Mouse (Mus musculus): ENCODE measurements around the gene Sema4d.
"Not testable (repeated sequence)": the region's sequence is repeated elsewhere in the genome, so short reads cannot be mapped to it uniquely, and the experiment has no call there.

Gene Sema4d

DNA sequence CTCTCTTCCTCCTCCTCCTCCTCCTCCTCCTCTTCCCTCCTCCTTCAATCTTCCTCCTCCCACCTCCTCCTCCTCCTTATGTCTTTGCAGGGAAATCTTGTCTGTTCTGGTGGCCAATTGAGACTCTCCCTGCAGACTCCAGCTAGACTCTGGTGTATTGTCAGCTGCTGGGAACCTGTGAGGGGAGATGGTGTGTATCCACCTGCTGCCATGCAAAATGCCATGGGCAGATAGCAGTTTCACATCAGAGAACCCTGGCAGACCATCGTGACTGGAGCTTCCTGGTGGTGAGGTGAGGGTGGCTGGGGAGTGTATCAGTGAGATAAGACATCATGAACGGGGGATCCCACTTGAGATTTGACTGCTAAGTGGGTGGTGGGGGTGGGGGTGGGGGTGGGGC lies 41.0 kb upstream of the Sema4d start:
- H3K9me3 ChIP-seq (ENCODE audit: low read length): no peaks in the 10 kb centered on the region
- TF ChIP-seq POU5F1 (IDR thresholded peaks at IDR 0.05; ENCODE audit: borderline replicate concordance, low read length): no peak
- TF ChIP-seq NANOG (IDR thresholded peaks at IDR 0.05; ENCODE audit: borderline replicate concordance, low read length): no peak
- TF ChIP-seq CTCF (conservative IDR thresholded peaks at IDR 0.05; ENCODE audit: low read length): no peak

DNA sequence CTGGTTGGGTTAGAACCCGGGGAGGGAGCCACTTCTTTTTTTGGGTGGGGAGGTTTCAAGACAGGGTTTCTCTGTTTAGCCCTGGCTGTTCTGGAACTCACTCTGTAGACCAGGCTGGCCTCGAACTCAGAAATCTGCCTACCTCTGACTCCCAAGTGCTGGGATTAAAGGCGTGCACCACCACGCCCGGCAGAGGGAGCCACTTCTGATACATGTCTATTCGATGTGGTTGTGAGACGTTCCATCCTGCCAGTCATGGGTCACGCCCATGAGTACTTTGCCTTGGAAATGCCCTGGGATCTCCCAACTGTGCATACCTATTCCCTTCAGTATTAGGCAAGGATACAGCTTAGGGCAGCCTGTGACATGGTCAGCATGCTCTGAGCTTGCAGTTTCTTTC lies 40.5 kb upstream of the Sema4d start:
- not testable (repeated sequence) for H3K4me3 ChIP-seq (replicated peaks; ENCODE audit: low read length); H3K36me3 ChIP-seq (ENCODE audit: insufficient read depth, low read length); H3K9me3 ChIP-seq (ENCODE audit: low read length)
- Histone ChIP-seq H3K27me3 (ENCODE audit: insufficient read depth, low read length) (peaks cover 13% of the 10 kb centered on the region), H3K4me1 (replicated peaks; ENCODE audit: low read depth, low read length) (peaks cover 41% of the 10 kb centered on the region)

More for the DNA sequence above, 41.0 kb upstream of the Sema4d start:
- Histone ChIP-seq H3K36me3 (ENCODE audit: insufficient read depth, low read length) (no peaks in the 10 kb centered on the region), H3K27me3 (ENCODE audit: insufficient read depth, low read length) (peaks cover 18% of the 10 kb centered on the region), H3K4me1 (replicated peaks; ENCODE audit: low read depth, low read length) (peaks cover 41% of the 10 kb centered on the region), H3K4me3 (replicated peaks; ENCODE audit: low read length) (no peak overlapping the region)

DNA sequence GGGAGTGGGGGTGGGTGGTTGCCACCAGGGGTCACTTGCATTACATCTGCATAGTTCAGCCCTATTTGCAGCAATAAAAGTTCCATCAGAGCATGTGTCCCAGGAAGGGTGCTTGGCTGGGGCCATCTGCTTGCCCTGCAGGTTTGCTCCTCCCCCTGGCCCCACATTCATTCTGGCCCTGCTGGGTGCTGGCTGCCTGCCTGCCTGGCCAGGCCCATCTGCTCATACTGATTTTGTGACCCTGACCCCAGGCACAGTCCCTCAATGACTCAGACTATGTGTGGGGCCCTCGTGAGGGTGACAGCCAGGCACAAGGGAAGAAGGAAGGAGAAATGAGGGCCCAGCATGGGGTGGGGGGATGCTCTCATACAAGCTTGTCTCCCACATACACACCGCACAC lies 40.1 kb upstream of the Sema4d start:
- Histone ChIP-seq H3K4me3 (replicated peaks; ENCODE audit: low read length) (no peak overlapping the region), H3K27me3 (ENCODE audit: insufficient read depth, low read length) (peaks cover 10% of the 10 kb centered on the region), H3K36me3 (ENCODE audit: insufficient read depth, low read length) (no peaks in the 10 kb centered on the region), H3K4me1 (replicated peaks; ENCODE audit: low read depth, low read length) (peaks cover 44% of the 10 kb centered on the region), H3K9me3 (ENCODE audit: low read length) (no peaks in the 10 kb centered on the region)
- TF ChIP-seq CTCF (conservative IDR thresholded peaks at IDR 0.05; ENCODE audit: low read length) (no peak), POU5F1 (IDR thresholded peaks at IDR 0.05; ENCODE audit: borderline replicate concordance, low read length) (no peak), NANOG (IDR thresholded peaks at IDR 0.05; ENCODE audit: borderline replicate concordance, low read length) (no peak)

DNA sequence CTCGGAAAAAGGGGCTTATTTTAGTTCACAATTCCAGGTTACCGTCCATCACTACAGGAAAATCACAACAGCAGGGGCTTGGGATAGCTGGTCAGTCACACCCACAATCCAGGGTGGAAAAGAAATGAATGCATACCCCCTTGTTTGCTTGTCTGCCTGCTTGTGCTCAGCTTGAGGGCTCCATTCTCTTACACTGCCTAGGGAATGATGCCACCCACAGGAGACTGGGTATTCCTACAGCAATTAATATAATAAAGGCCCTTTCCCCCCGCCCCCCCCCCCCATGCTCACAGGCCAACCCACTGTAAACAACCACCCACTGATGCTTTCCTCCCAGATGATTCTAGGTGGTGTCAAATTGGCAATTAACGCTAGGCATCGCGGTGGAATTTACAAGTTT lies 38.9 kb upstream of the Sema4d start:
- Histone ChIP-seq H3K9me3 (ENCODE audit: low read length) (no peaks in the 10 kb centered on the region), H3K4me1 (replicated peaks; ENCODE audit: low read depth, low read length) (peaks cover 46% of the 10 kb centered on the region), H3K27me3 (ENCODE audit: insufficient read depth, low read length) (no peaks in the 10 kb centered on the region; the same call in 1 of the 2 replicates), H3K36me3 (ENCODE audit: insufficient read depth, low read length) (no peaks in the 10 kb centered on the region), H3K4me3 (replicated peaks; ENCODE audit: low read length) (no peak overlapping the region)
- no peak for TF ChIP-seq POU5F1 (IDR thresholded peaks at IDR 0.05; ENCODE audit: borderline replicate concordance, low read length)
- no peak for TF ChIP-seq NANOG (IDR thresholded peaks at IDR 0.05; ENCODE audit: borderline replicate concordance, low read length)
- TF ChIP-seq CTCF (conservative IDR thresholded peaks at IDR 0.05; ENCODE audit: low read length): no peak

DNA sequence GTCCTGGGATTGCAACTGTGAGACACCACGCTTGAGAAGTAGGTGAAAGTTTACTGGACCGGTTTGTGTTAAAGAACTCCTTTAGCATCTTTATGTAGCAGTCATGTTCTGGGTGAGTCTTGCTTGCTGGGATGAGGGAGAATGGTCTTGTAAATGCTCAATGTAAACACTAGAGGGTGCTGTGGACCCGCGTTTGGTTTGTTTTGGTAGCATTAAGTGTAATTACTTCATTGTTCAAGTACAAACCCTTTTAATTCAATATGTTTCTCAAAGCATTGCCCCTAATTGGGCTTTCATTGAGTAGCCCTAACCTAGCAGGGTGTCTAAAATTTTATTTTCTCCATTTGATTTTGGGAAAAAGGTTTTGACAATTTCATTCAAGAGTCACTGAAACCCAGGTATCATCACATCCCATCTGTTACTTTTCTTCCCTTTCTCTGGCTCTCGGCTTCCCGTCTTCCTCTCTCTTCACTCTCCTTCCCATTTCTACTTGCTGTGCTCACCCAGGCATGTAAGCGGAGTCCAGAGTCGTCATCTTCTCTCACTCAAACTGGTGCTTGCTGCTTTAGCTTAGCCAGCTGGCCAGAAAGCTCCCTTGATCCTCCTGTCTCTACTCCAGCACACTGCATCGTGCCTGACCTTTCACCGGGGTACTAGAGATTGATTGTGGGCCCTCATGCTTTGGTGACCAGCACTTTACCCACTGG lies 37.4 kb upstream of the Sema4d start:
- TF ChIP-seq NANOG (IDR thresholded peaks at IDR 0.05; ENCODE audit: borderline replicate concordance, low read length) (no peak), CTCF (conservative IDR thresholded peaks at IDR 0.05; ENCODE audit: low read length) (peak; percentile 70)

DNA sequence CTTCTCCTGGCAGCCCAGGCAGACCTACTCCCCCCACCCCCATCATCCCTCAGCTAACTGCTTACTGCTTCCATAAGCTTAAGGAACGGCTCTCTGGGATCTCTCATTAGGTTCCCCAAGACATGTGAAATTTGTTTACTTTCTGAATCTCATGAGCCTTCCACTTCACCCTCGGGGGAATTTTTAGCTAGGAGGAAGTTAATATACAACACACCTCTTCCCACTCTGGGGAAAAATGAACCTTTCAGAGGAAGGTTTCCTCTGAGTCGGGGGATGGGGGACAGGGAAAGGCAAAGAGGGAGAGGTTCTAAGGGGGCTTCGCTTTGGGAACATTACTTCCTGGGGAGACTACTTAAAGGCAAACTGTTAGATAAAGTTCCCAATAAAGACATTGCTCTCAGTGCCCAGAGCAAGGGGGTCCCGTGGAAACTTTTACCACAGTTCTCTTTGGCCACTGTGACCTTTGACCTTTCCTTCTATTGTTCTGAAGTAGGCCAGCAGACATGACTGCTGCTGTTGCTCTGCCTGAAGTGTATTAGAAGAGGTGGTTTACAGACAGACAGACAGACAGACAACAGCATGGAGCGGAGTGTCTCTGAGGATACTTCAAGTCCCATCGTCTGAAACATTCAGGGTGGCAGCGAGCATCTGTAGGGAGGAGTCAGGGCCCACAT lies 30.4 kb upstream of the Sema4d start:
- Histone ChIP-seq H3K9me3 (ENCODE audit: low read length) (peaks cover 7% of the 10 kb centered on the region; the same call in 1 of the 2 replicates), H3K4me3 (replicated peaks; ENCODE audit: low read length) (no peak overlapping the region), H3K36me3 (ENCODE audit: insufficient read depth, low read length) (no peaks in the 10 kb centered on the region), H3K27me3 (ENCODE audit: insufficient read depth, low read length) (no peaks in the 10 kb centered on the region), H3K4me1 (replicated peaks; ENCODE audit: low read depth, low read length) (peaks cover 34% of the 10 kb centered on the region)
- no peak for TF ChIP-seq NANOG (IDR thresholded peaks at IDR 0.05; ENCODE audit: borderline replicate concordance, low read length)
- no peak for TF ChIP-seq CTCF (conservative IDR thresholded peaks at IDR 0.05; ENCODE audit: low read length)
- no peak for TF ChIP-seq POU5F1 (IDR thresholded peaks at IDR 0.05; ENCODE audit: borderline replicate concordance, low read length)

More for the DNA sequence above, 37.4 kb upstream of the Sema4d start:
- H3K9me3 ChIP-seq (ENCODE audit: low read length): no peaks in the 10 kb centered on the region
- no peaks in the 10 kb centered on the region; the same call in 1 of the 2 replicates for H3K27me3 ChIP-seq (ENCODE audit: insufficient read depth, low read length)
- H3K4me3 ChIP-seq (replicated peaks; ENCODE audit: low read length): no peak overlapping the region
- H3K4me1 ChIP-seq (replicated peaks; ENCODE audit: low read depth, low read length): peaks cover 49% of the 10 kb centered on the region
- no peaks in the 10 kb centered on the region for H3K36me3 ChIP-seq (ENCODE audit: insufficient read depth, low read length)

DNA sequence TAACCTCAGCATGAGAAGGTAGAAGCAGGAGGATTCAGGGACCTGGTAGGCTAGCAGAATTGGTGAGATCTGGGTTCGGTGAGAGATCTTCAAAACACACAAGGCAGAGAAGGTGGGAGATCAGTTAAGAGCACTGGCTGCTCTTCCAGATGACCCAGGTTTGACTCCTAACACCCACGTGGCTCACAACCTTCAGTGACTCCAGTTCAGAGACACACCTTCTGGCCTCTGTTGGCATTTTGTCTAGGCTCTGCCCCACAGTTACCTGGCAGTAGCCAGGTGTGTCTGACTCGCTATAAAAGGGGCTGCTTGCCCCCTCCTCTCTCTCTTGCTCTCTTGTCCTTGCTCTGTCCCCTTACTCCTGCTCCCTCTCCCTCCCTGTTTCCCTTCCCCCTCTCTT lies 28.4 kb upstream of the Sema4d start:
- Histone ChIP-seq H3K4me3 (replicated peaks; ENCODE audit: low read length) (no peak overlapping the region), H3K36me3 (ENCODE audit: insufficient read depth, low read length) (no peaks in the 10 kb centered on the region), H3K27me3 (ENCODE audit: insufficient read depth, low read length) (no peaks in the 10 kb centered on the region), H3K9me3 (ENCODE audit: low read length) (peaks cover 7% of the 10 kb centered on the region; the same call in 1 of the 2 replicates), H3K4me1 (replicated peaks; ENCODE audit: low read depth, low read length) (peaks cover 26% of the 10 kb centered on the region)
- no peak for TF ChIP-seq CTCF (conservative IDR thresholded peaks at IDR 0.05; ENCODE audit: low read length)
- no peak for TF ChIP-seq POU5F1 (IDR thresholded peaks at IDR 0.05; ENCODE audit: borderline replicate concordance, low read length)
- TF ChIP-seq NANOG (IDR thresholded peaks at IDR 0.05; ENCODE audit: borderline replicate concordance, low read length): no peak

DNA sequence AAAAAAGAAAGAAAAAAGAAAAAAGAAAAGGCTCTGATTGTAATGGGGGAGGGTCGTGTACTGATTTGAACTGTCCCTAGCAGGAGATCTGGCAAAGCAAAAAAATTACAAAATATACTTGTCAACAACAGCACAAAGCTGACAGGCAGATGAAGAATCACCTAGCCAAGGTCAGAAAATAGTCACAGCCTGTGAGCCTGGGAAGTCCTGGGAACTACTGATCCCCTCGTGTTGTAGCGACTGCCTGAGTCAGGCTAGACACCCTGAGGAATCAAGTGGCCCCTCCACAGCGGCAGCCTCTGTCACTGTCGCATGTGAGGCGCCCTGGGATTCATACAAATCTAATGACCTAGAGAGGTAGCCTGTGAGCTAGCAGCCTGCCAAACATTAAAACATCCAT lies 25.8 kb upstream of the Sema4d start:
- Histone ChIP-seq H3K4me3 (replicated peaks; ENCODE audit: low read length) (no peak overlapping the region), H3K36me3 (ENCODE audit: insufficient read depth, low read length) (no peaks in the 10 kb centered on the region), H3K9me3 (ENCODE audit: low read length) (peaks cover 7% of the 10 kb centered on the region; the same call in 1 of the 2 replicates), H3K27me3 (ENCODE audit: insufficient read depth, low read length) (no peaks in the 10 kb centered on the region), H3K4me1 (replicated peaks; ENCODE audit: low read depth, low read length) (peaks cover 14% of the 10 kb centered on the region)
- no peak for TF ChIP-seq CTCF (conservative IDR thresholded peaks at IDR 0.05; ENCODE audit: low read length)
- TF ChIP-seq POU5F1 (IDR thresholded peaks at IDR 0.05; ENCODE audit: borderline replicate concordance, low read length): no peak
- no peak for TF ChIP-seq NANOG (IDR thresholded peaks at IDR 0.05; ENCODE audit: borderline replicate concordance, low read length)

Data from E14TG2a.4 (cell line).